Mouse (Mus musculus): ENCODE data around the gene 4930453N24Rik. TPM values are rescaled to one million over a fixed set of nuclear protein-coding genes. Genes with fewer than 3 reads are reported as not detected.
A peak's percentile ranks its signal among the peaks of the same experiment; 100 is the strongest.

Gene 4930453N24Rik
- 20.4 and 21.3 TPM in 2 replicates for polyA plus RNA-seq (2015; fragmentation: Nextera tagmentation; extraction: Ambion mirVana)

DNA sequence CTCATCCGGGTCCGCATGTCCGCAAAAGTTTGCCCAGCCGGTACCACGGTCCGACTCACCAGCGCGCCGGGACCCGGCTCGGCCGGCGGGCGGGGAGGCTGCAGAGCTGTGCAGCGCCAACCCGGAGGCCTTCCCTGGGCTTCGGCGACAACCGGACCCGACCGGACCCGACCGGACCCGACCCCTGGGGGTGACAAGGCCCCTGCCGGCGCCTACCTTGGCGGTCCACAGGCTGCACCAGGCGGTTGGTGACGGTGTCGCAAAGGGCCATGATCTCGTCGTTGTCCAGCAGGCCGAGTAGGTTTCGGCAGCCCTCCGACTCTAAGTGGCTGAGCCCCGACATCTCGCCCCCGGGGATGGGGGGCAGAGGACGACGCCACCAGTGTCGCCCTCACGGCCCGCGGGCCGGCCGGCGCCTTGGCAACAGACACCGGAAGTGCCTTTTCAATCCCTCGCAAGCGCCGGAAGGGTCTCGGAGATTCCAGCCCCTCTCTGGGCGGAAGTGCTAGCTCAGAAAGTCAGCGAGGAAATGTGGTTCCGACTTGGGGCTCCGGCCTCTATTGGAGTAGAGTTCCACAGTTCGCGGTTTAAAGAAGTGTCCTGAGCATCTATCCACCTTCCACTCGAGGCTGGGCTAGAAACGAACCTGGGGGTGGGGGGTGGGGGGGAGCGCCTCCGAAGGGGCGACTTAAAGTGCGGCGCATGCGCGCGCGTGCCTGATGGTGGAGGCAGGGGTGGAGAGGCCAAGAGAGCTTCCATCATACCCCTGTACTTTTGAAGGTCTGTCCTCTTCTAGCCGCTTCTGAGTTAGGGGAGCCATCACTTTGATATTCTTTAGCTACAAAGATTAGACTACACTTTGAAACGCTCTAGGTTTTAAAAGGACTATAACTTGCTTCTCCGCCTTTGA is at the start of gene 4930453N24Rik:
TSS of gene 4930453N24Rik (minus strand) at position 641 of the 910 bp plus-strand sequence.
- Histone ChIP-seq H3K36me3 (ENCODE audit: insufficient read depth, low read length) (peaks cover 13% of the 10 kb centered on the region; the same call in 1 of the 2 replicates), H3K9me3 (ENCODE audit: low read length) (no peaks in the 10 kb centered on the region), H3K27ac (ENCODE audit: low read length) (peak within 1 kb of the TSS; percentile 87), H3K4me3 (ENCODE audit: low read length) (peak within 1 kb of the TSS; percentile 83), H3K27me3 (ENCODE audit: insufficient read depth, low read length) (no peaks in the 10 kb centered on the region), H3K9ac (replicated peaks; ENCODE audit: low read length) (peak within 1 kb of the TSS; percentile 89), H3K4me1 (ENCODE audit: insufficient read depth, low read length) (peaks cover 10% of the 10 kb centered on the region; the same call in 1 of the 2 replicates), H3K4me2 (replicated peaks; ENCODE audit: low read depth, low read length) (peak within 1 kb of the TSS; percentile 59)
- peak; percentile 98 for ATAC-seq (ENCODE audit: low FRiP score, low TSS enrichment)
- 2% methylated on average over 72 of the region's 72 CpGs for WGBS

GRCm38 (mm10) chr16:64817094-64817765 is 46.3 kb upstream of the 4930453N24Rik start:
- Histone ChIP-seq H3K4me3 (ENCODE audit: low read length) (no peak overlapping the region), H3K27ac (ENCODE audit: low read length) (no peak overlapping the region), H3K9me3 (ENCODE audit: low read length) (no peaks in the 10 kb centered on the region), H3K36me3 (ENCODE audit: insufficient read depth, low read length) (peaks cover 8% of the 10 kb centered on the region), H3K4me1 (ENCODE audit: insufficient read depth, low read length) (no peaks in the 10 kb centered on the region), H3K4me2 (replicated peaks; ENCODE audit: low read depth, low read length) (no peak overlapping the region), H3K9ac (replicated peaks; ENCODE audit: low read length) (no peak overlapping the region), H3K27me3 (ENCODE audit: insufficient read depth, low read length) (no peaks in the 10 kb centered on the region)
- ATAC-seq (ENCODE audit: low FRiP score, low TSS enrichment) = no peak
- WGBS = 93% methylated on average over 3 of the region's 3 CpGs

GRCm38 (mm10) chr16:64803041-64803440 is 32.1 kb upstream of the 4930453N24Rik start:
- Histone ChIP-seq H3K27ac (ENCODE audit: low read length) (no peak overlapping the region), H3K27me3 (ENCODE audit: insufficient read depth, low read length) (no peaks in the 10 kb centered on the region), H3K9me3 (ENCODE audit: low read length) (no peaks in the 10 kb centered on the region; the same call in 1 of the 2 replicates), H3K9ac (replicated peaks; ENCODE audit: low read length) (no peak overlapping the region), H3K36me3 (ENCODE audit: insufficient read depth, low read length) (peaks cover 9% of the 10 kb centered on the region), H3K4me3 (ENCODE audit: low read length) (no peak overlapping the region), H3K4me2 (replicated peaks; ENCODE audit: low read depth, low read length) (no peak overlapping the region), H3K4me1 (ENCODE audit: insufficient read depth, low read length) (no peaks in the 10 kb centered on the region)
- 48% methylated on average over 3 of the region's 3 CpGs for WGBS
- no peak for ATAC-seq (ENCODE audit: low FRiP score, low TSS enrichment)

GRCm38 (mm10) chr16:64801638-64802037 is 30.7 kb upstream of the 4930453N24Rik start:
- Histone ChIP-seq H3K4me1 (ENCODE audit: insufficient read depth, low read length) (no peaks in the 10 kb centered on the region), H3K9ac (replicated peaks; ENCODE audit: low read length) (no peak overlapping the region), H3K27me3 (ENCODE audit: insufficient read depth, low read length) (no peaks in the 10 kb centered on the region), H3K36me3 (ENCODE audit: insufficient read depth, low read length) (peaks cover 9% of the 10 kb centered on the region), H3K27ac (ENCODE audit: low read length) (no peak overlapping the region), H3K4me3 (ENCODE audit: low read length) (no peak overlapping the region), H3K9me3 (ENCODE audit: low read length) (no peaks in the 10 kb centered on the region; the same call in 1 of the 2 replicates), H3K4me2 (replicated peaks; ENCODE audit: low read depth, low read length) (no peak overlapping the region)
- no peak for ATAC-seq (ENCODE audit: low FRiP score, low TSS enrichment)

GRCm38 (mm10) chr16:64800393-64800792 is 29.4 kb upstream of the 4930453N24Rik start:
- H3K9me3 ChIP-seq (ENCODE audit: low read length) = no peaks in the 10 kb centered on the region; the same call in 1 of the 2 replicates
- H3K4me1 ChIP-seq (ENCODE audit: insufficient read depth, low read length) = no peaks in the 10 kb centered on the region
- no peak overlapping the region for H3K27ac ChIP-seq (ENCODE audit: low read length)
- no peak overlapping the region for H3K4me2 ChIP-seq (replicated peaks; ENCODE audit: low read depth, low read length)
- no peak for ATAC-seq (ENCODE audit: low FRiP score, low TSS enrichment)
- H3K36me3 ChIP-seq (ENCODE audit: insufficient read depth, low read length) = peaks cover 4% of the 10 kb centered on the region
- 87% methylated on average over 5 of the region's 5 CpGs for WGBS
- H3K9ac ChIP-seq (replicated peaks; ENCODE audit: low read length) = no peak overlapping the region
- no peak overlapping the region for H3K4me3 ChIP-seq (ENCODE audit: low read length)
- no peaks in the 10 kb centered on the region for H3K27me3 ChIP-seq (ENCODE audit: insufficient read depth, low read length)

DNA sequence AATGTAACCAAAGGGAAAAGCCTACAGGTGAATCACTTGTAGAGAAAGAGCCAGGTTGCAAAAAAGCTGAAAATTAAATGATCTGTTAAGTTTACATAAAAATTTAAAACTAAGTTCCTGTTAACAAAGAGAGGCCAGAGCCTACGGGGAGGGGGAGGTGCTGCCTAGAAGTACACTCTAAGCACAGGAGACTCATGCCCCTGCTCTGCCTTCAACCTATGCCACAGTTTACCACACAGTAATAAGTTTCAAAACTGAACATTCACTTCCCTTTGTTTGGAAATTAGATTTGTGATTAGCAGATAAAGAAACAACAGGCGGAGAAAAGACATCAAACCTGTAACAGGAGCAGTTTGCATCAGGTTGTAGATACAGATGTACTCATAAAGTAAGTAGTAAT is 23.8 kb upstream of the 4930453N24Rik start:
- ATAC-seq (ENCODE audit: low FRiP score, low TSS enrichment) = no peak
- H3K27me3 ChIP-seq (ENCODE audit: insufficient read depth, low read length) = no peaks in the 10 kb centered on the region
- H3K27ac ChIP-seq (ENCODE audit: low read length) = no peak overlapping the region
- H3K4me2 ChIP-seq (replicated peaks; ENCODE audit: low read depth, low read length) = no peak overlapping the region
- no peaks in the 10 kb centered on the region for H3K36me3 ChIP-seq (ENCODE audit: insufficient read depth, low read length)
- no peaks in the 10 kb centered on the region for H3K4me1 ChIP-seq (ENCODE audit: insufficient read depth, low read length)
- H3K4me3 ChIP-seq (ENCODE audit: low read length) = no peak overlapping the region
- no peak overlapping the region for H3K9ac ChIP-seq (replicated peaks; ENCODE audit: low read length)
- 73% methylated on average over 2 of the region's 2 CpGs for WGBS
- H3K9me3 ChIP-seq (ENCODE audit: low read length) = no peaks in the 10 kb centered on the region

GRCm38 (mm10) chr16:64789706-64790105 is 18.7 kb upstream of the 4930453N24Rik start:
- ATAC-seq (ENCODE audit: low FRiP score, low TSS enrichment) = no peak

GRCm38 (mm10) chr16:64775516-64775915 is 4.6 kb upstream of the 4930453N24Rik start:
- H3K4me2 ChIP-seq (replicated peaks; ENCODE audit: low read depth, low read length) = no peak overlapping the region
- no peak overlapping the region for H3K9ac ChIP-seq (replicated peaks; ENCODE audit: low read length)

More at GRCm38 (mm10) chr16:64789706-64790105, 18.7 kb upstream of the 4930453N24Rik start:
- WGBS = 96% methylated on average over 3 of the region's 3 CpGs
- no peak overlapping the region for H3K4me3 ChIP-seq (ENCODE audit: low read length)
- no peak overlapping the region for H3K27ac ChIP-seq (ENCODE audit: low read length)
- no peak overlapping the region for H3K4me2 ChIP-seq (replicated peaks; ENCODE audit: low read depth, low read length)
- no peaks in the 10 kb centered on the region for H3K27me3 ChIP-seq (ENCODE audit: insufficient read depth, low read length)
- H3K9me3 ChIP-seq (ENCODE audit: low read length) = no peaks in the 10 kb centered on the region
- peaks cover 15% of the 10 kb centered on the region for H3K36me3 ChIP-seq (ENCODE audit: insufficient read depth, low read length)
- no peak overlapping the region for H3K9ac ChIP-seq (replicated peaks; ENCODE audit: low read length)
- H3K4me1 ChIP-seq (ENCODE audit: insufficient read depth, low read length) = no peaks in the 10 kb centered on the region

GRCm38 (mm10) chr16:64771431-64771818 is 464 bp upstream of the 4930453N24Rik start:
- H3K36me3 ChIP-seq (ENCODE audit: insufficient read depth, low read length) = peaks cover 9% of the 10 kb centered on the region; the same call in 1 of the 2 replicates
- H3K27me3 ChIP-seq (ENCODE audit: insufficient read depth, low read length) = no peaks in the 10 kb centered on the region
- no peaks in the 10 kb centered on the region for H3K9me3 ChIP-seq (ENCODE audit: low read length)
- H3K9ac ChIP-seq (replicated peaks; ENCODE audit: low read length) = peak overlapping the region; percentile 89
- H3K4me2 ChIP-seq (replicated peaks; ENCODE audit: low read depth, low read length) = peak overlapping the region; percentile 59
- WGBS = 89% methylated on average over 2 of the region's 2 CpGs
- peaks cover 10% of the 10 kb centered on the region; the same call in 1 of the 2 replicates for H3K4me1 ChIP-seq (ENCODE audit: insufficient read depth, low read length)
- no peak overlapping the region; the same call in 1 of the 2 replicates for H3K27ac ChIP-seq (ENCODE audit: low read length)
- peak overlapping the region; percentile 83 for H3K4me3 ChIP-seq (ENCODE audit: low read length)
- ATAC-seq (ENCODE audit: low FRiP score, low TSS enrichment) = no peak

More at GRCm38 (mm10) chr16:64775516-64775915, 4.6 kb upstream of the 4930453N24Rik start:
- H3K27ac ChIP-seq (ENCODE audit: low read length) = no peak overlapping the region
- no peaks in the 10 kb centered on the region for H3K9me3 ChIP-seq (ENCODE audit: low read length)
- no peak for ATAC-seq (ENCODE audit: low FRiP score, low TSS enrichment)
- peaks cover 4% of the 10 kb centered on the region for H3K36me3 ChIP-seq (ENCODE audit: insufficient read depth, low read length)
- peaks cover 4% of the 10 kb centered on the region; the same call in 1 of the 2 replicates for H3K4me1 ChIP-seq (ENCODE audit: insufficient read depth, low read length)
- H3K4me3 ChIP-seq (ENCODE audit: low read length) = no peak overlapping the region
- WGBS = 83% methylated on average over 1 of the region's 1 CpGs
- no peaks in the 10 kb centered on the region for H3K27me3 ChIP-seq (ENCODE audit: insufficient read depth, low read length)
